Mouse (Mus musculus): ENCODE measurements around the gene Ctf1. TPM values are rescaled to one million over a fixed set of nuclear protein-coding genes. Genes with fewer than 3 reads are reported as not detected.

Ctf1 gene
- polyA plus RNA-seq, 1 experiment from 2014 or later: 5.5 TPM

DNA sequence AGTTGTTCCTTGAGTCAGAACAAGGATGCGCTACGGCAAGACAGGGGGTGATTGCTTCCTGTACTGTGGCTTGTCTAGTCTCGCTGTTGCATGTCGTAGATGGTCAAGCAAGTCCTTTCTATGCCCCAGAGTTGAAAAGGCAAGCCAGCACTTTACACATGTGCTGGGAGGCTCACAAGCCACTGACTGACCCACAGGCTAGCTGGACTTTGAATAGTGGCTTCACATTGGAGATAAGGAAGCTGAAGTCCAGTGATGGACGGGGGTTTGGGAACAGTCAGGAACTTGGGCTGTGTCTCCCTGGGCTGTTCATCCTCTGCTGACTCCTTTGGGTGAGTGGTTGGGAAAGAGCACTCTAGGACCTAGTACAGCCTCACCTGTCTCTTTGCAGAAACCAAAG is 39.1 kb downstream of the Ctf1 start:
- Histone ChIP-seq H3K27ac (ENCODE audit: low read depth, low read length) (no peak overlapping the region), H3K9me3 (ENCODE audit: control insufficient read depth, low read length) (no peaks in the 10 kb centered on the region), H3K4me3 (ENCODE audit: low read depth, low read length) (no peak overlapping the region), H3K9ac (ENCODE audit: low read depth, low read length) (no peak overlapping the region), H3K4me1 (replicated peaks; ENCODE audit: control insufficient read depth, insufficient read depth, low read length) (peaks cover 3% of the 10 kb centered on the region; the same call in 1 of the 2 replicates), H3K4me2 (no peak overlapping the region), H3K36me3 (ENCODE audit: control insufficient read depth, insufficient read depth, low read length) (peaks cover 28% of the 10 kb centered on the region), H3K27me3 (replicated peaks; ENCODE audit: control insufficient read depth, insufficient read depth, low read length) (no peaks in the 10 kb centered on the region)
- ATAC-seq (replicated peaks; ENCODE audit: low FRiP score): no peak
- no peak for DNase-seq (ENCODE audit: low spot score)
- 87% methylated on average over 5 of the region's 5 CpGs for WGBS

DNA sequence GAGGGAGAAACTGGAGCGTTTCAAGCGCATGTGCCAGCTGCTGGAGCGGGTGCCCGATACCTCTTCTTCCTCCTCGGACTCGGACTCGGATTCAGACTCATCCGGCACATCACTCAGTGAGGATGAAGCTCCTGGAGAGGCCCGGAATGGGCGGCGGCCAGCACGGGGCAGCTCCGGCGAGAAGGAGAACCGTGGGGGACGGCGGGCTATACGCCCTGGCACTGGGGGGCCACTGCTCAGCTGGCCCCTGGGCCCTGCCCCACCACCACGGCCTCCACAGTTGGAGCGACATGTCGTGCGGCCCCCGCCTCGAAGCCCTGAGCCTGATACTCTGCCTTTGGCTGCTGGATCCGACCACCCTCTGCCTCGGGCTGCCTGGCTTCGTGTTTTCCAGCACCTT is 39.5 kb downstream of the Ctf1 start:
- 92% methylated on average over 27 of the region's 27 CpGs for WGBS
- no peaks in the 10 kb centered on the region for H3K4me1 ChIP-seq (replicated peaks; ENCODE audit: control insufficient read depth, insufficient read depth, low read length)
- no peaks in the 10 kb centered on the region for H3K27me3 ChIP-seq (replicated peaks; ENCODE audit: control insufficient read depth, insufficient read depth, low read length)
- H3K27ac ChIP-seq (ENCODE audit: low read depth, low read length): no peak overlapping the region
- no peak for DNase-seq (ENCODE audit: low spot score)
- H3K9me3 ChIP-seq (ENCODE audit: control insufficient read depth, low read length): no peaks in the 10 kb centered on the region
- no peak for ATAC-seq (replicated peaks; ENCODE audit: low FRiP score)
- peaks cover 33% of the 10 kb centered on the region for H3K36me3 ChIP-seq (ENCODE audit: control insufficient read depth, insufficient read depth, low read length)
- H3K4me3 ChIP-seq (ENCODE audit: low read depth, low read length): no peak overlapping the region
- H3K9ac ChIP-seq (ENCODE audit: low read depth, low read length): no peak overlapping the region
- no peak overlapping the region for H3K4me2 ChIP-seq

GRCm38 (mm10) chr7:127753158-127753557 is 40.6 kb downstream of the Ctf1 start:
- WGBS: 69% methylated on average over 5 of the region's 5 CpGs
- DNase-seq (ENCODE audit: low spot score): no peak
- ATAC-seq (replicated peaks; ENCODE audit: low FRiP score): no peak
- Histone ChIP-seq H3K9ac (ENCODE audit: low read depth, low read length) (no peak overlapping the region), H3K4me1 (replicated peaks; ENCODE audit: control insufficient read depth, insufficient read depth, low read length) (no peaks in the 10 kb centered on the region), H3K36me3 (ENCODE audit: control insufficient read depth, insufficient read depth, low read length) (peaks cover 41% of the 10 kb centered on the region), H3K4me3 (ENCODE audit: low read depth, low read length) (no peak overlapping the region), H3K27me3 (replicated peaks; ENCODE audit: control insufficient read depth, insufficient read depth, low read length) (no peaks in the 10 kb centered on the region), H3K4me2 (no peak overlapping the region), H3K27ac (ENCODE audit: low read depth, low read length) (no peak overlapping the region), H3K9me3 (ENCODE audit: control insufficient read depth, low read length) (no peaks in the 10 kb centered on the region)

GRCm38 (mm10) chr7:127753741-127754140 is 41.2 kb downstream of the Ctf1 start:
- Histone ChIP-seq H3K4me2 (no peak overlapping the region), H3K27me3 (replicated peaks; ENCODE audit: control insufficient read depth, insufficient read depth, low read length) (no peaks in the 10 kb centered on the region), H3K9ac (ENCODE audit: low read depth, low read length) (no peak overlapping the region), H3K4me3 (ENCODE audit: low read depth, low read length) (no peak overlapping the region), H3K27ac (ENCODE audit: low read depth, low read length) (no peak overlapping the region), H3K4me1 (replicated peaks; ENCODE audit: control insufficient read depth, insufficient read depth, low read length) (no peaks in the 10 kb centered on the region), H3K36me3 (ENCODE audit: control insufficient read depth, insufficient read depth, low read length) (peaks cover 44% of the 10 kb centered on the region), H3K9me3 (ENCODE audit: control insufficient read depth, low read length) (no peaks in the 10 kb centered on the region)
- ATAC-seq (replicated peaks; ENCODE audit: low FRiP score) (no peak), DNase-seq (ENCODE audit: low spot score) (no peak)
- WGBS: 85% methylated on average over 7 of the region's 7 CpGs

GRCm38 (mm10) chr7:127759716-127760115 is 47.2 kb downstream of the Ctf1 start:
- no peak for ATAC-seq (replicated peaks; ENCODE audit: low FRiP score)
- Histone ChIP-seq H3K4me1 (replicated peaks; ENCODE audit: control insufficient read depth, insufficient read depth, low read length) (no peaks in the 10 kb centered on the region; the same call in 1 of the 2 replicates), H3K4me3 (ENCODE audit: low read depth, low read length) (no peak overlapping the region), H3K4me2 (no peak overlapping the region), H3K27me3 (replicated peaks; ENCODE audit: control insufficient read depth, insufficient read depth, low read length) (no peaks in the 10 kb centered on the region), H3K36me3 (ENCODE audit: control insufficient read depth, insufficient read depth, low read length) (peaks cover 24% of the 10 kb centered on the region), H3K9ac (ENCODE audit: low read depth, low read length) (no peak overlapping the region), H3K9me3 (ENCODE audit: control insufficient read depth, low read length) (no peaks in the 10 kb centered on the region), H3K27ac (ENCODE audit: low read depth, low read length) (no peak overlapping the region)
- DNase-seq (ENCODE audit: low spot score): no peak
- 21% methylated on average over 6 of the region's 6 CpGs for WGBS

- H3K4me3 ChIP-seq (ENCODE audit: low read depth, low read length): no peak overlapping the region
- peaks cover 29% of the 10 kb centered on the region for H3K36me3 ChIP-seq (ENCODE audit: control insufficient read depth, insufficient read depth, low read length)
- H3K9me3 ChIP-seq (ENCODE audit: control insufficient read depth, low read length): no peaks in the 10 kb centered on the region
- no peak overlapping the region for H3K27ac ChIP-seq (ENCODE audit: low read depth, low read length)
- no peaks in the 10 kb centered on the region; the same call in 1 of the 2 replicates for H3K4me1 ChIP-seq (replicated peaks; ENCODE audit: control insufficient read depth, insufficient read depth, low read length)
- no peaks in the 10 kb centered on the region for H3K27me3 ChIP-seq (replicated peaks; ENCODE audit: control insufficient read depth, insufficient read depth, low read length)
- H3K4me2 ChIP-seq: no peak overlapping the region
- H3K9ac ChIP-seq (ENCODE audit: low read depth, low read length): no peak overlapping the region
- ATAC-seq (replicated peaks; ENCODE audit: low FRiP score) (no peak), DNase-seq (ENCODE audit: low spot score) (no peak)
- 82% methylated on average over 3 of the region's 3 CpGs for WGBS
Observed at GRCm38 (mm10) chr7:127760478-127760877, 47.9 kb downstream of the Ctf1 start.

DNA sequence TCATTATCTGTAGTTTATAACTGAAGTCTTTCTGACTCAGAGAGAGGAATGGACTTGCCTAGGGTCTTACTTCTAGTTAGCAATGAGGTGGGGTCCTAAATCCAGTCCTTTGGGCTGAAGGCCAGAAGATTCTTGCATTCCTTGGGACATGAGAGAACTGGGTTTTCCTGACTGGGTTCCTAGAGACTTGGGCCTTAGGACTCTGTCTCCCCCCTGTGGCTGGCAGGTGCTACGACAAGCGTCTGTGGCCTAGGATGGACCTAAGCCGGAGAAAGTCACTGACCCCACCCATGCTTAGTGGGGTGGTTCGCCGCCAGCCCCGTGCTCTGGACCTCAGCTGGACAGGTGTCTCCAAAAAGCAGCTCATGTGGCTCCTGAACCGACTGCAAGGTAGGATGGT is 48.5 kb downstream of the Ctf1 start:
- 0 out of 2 replicates have a peak, but pooled peaks have one; percentile 45 for ATAC-seq (replicated peaks; ENCODE audit: low FRiP score)
- Histone ChIP-seq H3K4me1 (replicated peaks; ENCODE audit: control insufficient read depth, insufficient read depth, low read length) (no peaks in the 10 kb centered on the region; the same call in 1 of the 2 replicates), H3K4me3 (ENCODE audit: low read depth, low read length) (no peak overlapping the region), H3K27ac (ENCODE audit: low read depth, low read length) (no peak overlapping the region), H3K9ac (ENCODE audit: low read depth, low read length) (no peak overlapping the region), H3K36me3 (ENCODE audit: control insufficient read depth, insufficient read depth, low read length) (peaks cover 27% of the 10 kb centered on the region), H3K27me3 (replicated peaks; ENCODE audit: control insufficient read depth, insufficient read depth, low read length) (no peaks in the 10 kb centered on the region), H3K4me2 (no peak overlapping the region), H3K9me3 (ENCODE audit: control insufficient read depth, low read length) (no peaks in the 10 kb centered on the region)
- no peak for DNase-seq (ENCODE audit: low spot score)
- whole genome bisulfite sequencing: 27% methylated on average over 7 of the region's 7 CpGs

DNA sequence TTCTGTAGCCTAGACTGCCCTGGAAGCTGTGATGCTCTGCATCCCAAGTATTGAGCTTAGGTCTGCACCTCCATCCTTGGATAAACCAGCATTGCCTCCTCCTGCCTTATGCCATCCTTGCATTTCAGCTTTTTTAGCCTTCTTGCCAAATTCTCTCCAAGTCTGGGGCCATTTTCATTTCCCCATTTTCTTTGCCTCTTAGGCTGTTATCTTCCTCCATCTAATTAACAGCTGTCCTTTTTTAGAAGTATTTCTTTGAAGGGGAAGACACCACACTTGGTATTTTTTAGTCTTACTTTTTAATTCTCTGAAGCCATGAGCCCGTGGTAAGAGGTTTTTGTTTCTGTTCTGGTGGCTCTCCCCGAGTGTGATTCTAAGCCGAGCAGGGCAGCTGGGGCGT is 51.1 kb downstream of the Ctf1 start:
- H3K27me3 ChIP-seq (replicated peaks; ENCODE audit: control insufficient read depth, insufficient read depth, low read length): no peaks in the 10 kb centered on the region
- no peak for ATAC-seq (replicated peaks; ENCODE audit: low FRiP score)
- peaks cover 13% of the 10 kb centered on the region; the same call in 1 of the 2 replicates for H3K36me3 ChIP-seq (ENCODE audit: control insufficient read depth, insufficient read depth, low read length)
- WGBS: 89% methylated on average over 4 of the region's 4 CpGs
- no peak overlapping the region for H3K9ac ChIP-seq (ENCODE audit: low read depth, low read length)
- H3K27ac ChIP-seq (ENCODE audit: low read depth, low read length): no peak overlapping the region
- H3K4me1 ChIP-seq (replicated peaks; ENCODE audit: control insufficient read depth, insufficient read depth, low read length): peaks cover 15% of the 10 kb centered on the region
- DNase-seq (ENCODE audit: low spot score): no peak
- H3K9me3 ChIP-seq (ENCODE audit: control insufficient read depth, low read length): no peaks in the 10 kb centered on the region
- no peak overlapping the region for H3K4me3 ChIP-seq (ENCODE audit: low read depth, low read length)
- H3K4me2 ChIP-seq: no peak overlapping the region

DNA sequence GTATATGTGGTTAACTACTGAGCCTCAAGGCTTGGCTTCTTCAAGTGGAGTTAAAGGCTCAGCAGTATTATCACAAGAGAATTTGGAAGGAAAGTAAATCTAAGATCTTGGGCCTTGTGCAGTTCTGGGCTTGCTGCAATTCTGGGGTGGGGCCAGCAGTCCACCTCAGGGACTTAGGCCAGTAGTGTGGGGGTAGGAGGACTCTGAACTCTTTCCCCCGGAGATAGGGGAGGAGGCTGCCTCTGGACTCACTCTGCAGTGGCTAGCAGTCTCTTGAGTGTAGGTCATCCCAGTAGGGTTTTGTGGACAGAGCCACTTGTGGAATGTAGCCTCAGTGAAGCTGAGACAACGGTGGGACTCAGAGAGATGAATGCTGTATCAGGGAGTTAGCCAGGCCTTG is 53.2 kb downstream of the Ctf1 start:
- Histone ChIP-seq H3K9me3 (ENCODE audit: control insufficient read depth, low read length) (no peaks in the 10 kb centered on the region), H3K4me2 (no peak overlapping the region), H3K36me3 (ENCODE audit: control insufficient read depth, insufficient read depth, low read length) (peaks cover 13% of the 10 kb centered on the region; the same call in 1 of the 2 replicates), H3K27me3 (replicated peaks; ENCODE audit: control insufficient read depth, insufficient read depth, low read length) (no peaks in the 10 kb centered on the region), H3K4me3 (ENCODE audit: low read depth, low read length) (no peak overlapping the region), H3K4me1 (replicated peaks; ENCODE audit: control insufficient read depth, insufficient read depth, low read length) (peaks cover 27% of the 10 kb centered on the region), H3K27ac (ENCODE audit: low read depth, low read length) (no peak overlapping the region; the same call in 1 of the 2 replicates), H3K9ac (ENCODE audit: low read depth, low read length) (no peak overlapping the region)
- ATAC-seq (replicated peaks; ENCODE audit: low FRiP score): no peak
- WGBS: 82% methylated on average over 2 of the region's 2 CpGs
- no peak for DNase-seq (ENCODE audit: low spot score)
